Comparison of ENCODE assay signal across 8 mouse cellular contexts in the genomic region with DNA sequence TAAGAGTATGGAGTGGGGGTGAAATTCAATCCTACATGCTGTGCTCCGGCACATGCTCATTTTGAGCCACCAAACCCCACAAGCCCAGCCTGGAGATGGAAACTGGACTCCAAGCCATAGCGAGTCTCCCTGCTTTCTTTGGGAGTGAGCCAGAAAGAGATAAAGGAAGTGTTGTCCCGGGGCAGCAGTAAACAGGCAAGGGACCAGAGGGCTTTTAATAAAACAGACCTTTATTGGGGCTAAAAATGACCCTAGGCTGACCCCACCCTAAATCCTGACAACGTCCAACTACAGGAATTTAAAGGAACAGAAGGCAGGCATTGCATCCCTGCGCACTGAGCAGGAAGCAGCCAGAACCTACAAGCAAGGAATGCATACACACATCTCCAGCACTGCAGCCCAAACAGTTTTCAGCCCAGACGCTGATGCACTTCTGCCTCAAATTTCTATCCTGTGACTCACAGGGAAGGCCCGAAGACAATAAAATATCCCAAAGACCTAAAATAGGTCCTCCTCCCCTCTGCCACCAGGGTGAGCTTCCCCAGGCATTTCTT.
A peak's percentile ranks its signal among the peaks of the same experiment; 100 is the strongest.
DNase-seq lines count a peak whose midpoint lies in the region; ATAC-seq lines count a peak whose summit lies in the region.

No protein-coding gene starts in this region.

- H3K9ac ChIP-seq in intestine, embryonic 14.5 days (ENCODE audit: low read length): no peak overlapping the region
- H3K9ac ChIP-seq in stomach, embryonic 16.5 days (ENCODE audit: low read length): no peak overlapping the region

- peak; percentile 3 for DNase-seq in adrenal gland, adult 2 months
- DNase-seq in adrenal gland, postnatal 10 days: no peak
- peak; percentile 19 for DNase-seq in right cerebral cortex, adult 18-20 months
- DNase-seq in right cerebral cortex, postnatal 14 days: no peak
- DNase-seq in intestine, embryonic 14.5 days (ENCODE audit: low spot score): no peak
- DNase-seq in layer of hippocampus, adult 11-12 months (ENCODE audit: low spot score): no peak
- DNase-seq in thymus, postnatal 10 days (ENCODE audit: low spot score in 2 of 2): no peak

- WGBS in intestine, embryonic 14.5 days: 5% methylated on average over 7 of the region's 7 CpGs
- WGBS in stomach, embryonic 16.5 days: 22% methylated on average over 7 of the region's 7 CpGs

- no peaks in the 10 kb centered on the region for H3K36me3 ChIP-seq in intestine, embryonic 14.5 days (ENCODE audit: control insufficient read depth, insufficient read depth, low read length)
- no peaks in the 10 kb centered on the region for H3K36me3 ChIP-seq in stomach, embryonic 16.5 days (ENCODE audit: control insufficient read depth, insufficient read depth, low read length)

- no peak overlapping the region for H3K4me3 ChIP-seq in intestine, embryonic 14.5 days (ENCODE audit: low read depth, low read length)
- H3K4me3 ChIP-seq in stomach, embryonic 16.5 days (replicated peaks; ENCODE audit: low read length): no peak overlapping the region

- H3K9me3 ChIP-seq in intestine, embryonic 14.5 days (ENCODE audit: control insufficient read depth, low read length): no peaks in the 10 kb centered on the region
- H3K9me3 ChIP-seq in stomach, embryonic 16.5 days (replicated peaks; ENCODE audit: control insufficient read depth, low read length): no peaks in the 10 kb centered on the region

- ATAC-seq in intestine, embryonic 14.5 days (replicated peaks; ENCODE audit: low FRiP score, low TSS enrichment, low read depth): 0 out of 2 replicates have a peak, but pooled peaks have one; percentile 47
- peak; percentile 47; the same call in 1 of the 2 replicates for ATAC-seq in stomach, embryonic 16.5 days (ENCODE audit: insufficient read depth, low FRiP score)

- H3K27ac ChIP-seq in intestine, embryonic 14.5 days (ENCODE audit: low read depth): 0 out of 2 replicates have a peak overlapping the region, but pooled peaks have one; percentile 0
- no peak overlapping the region for H3K27ac ChIP-seq in stomach, embryonic 16.5 days (ENCODE audit: low read length)

- H3K27me3 ChIP-seq in intestine, embryonic 14.5 days (replicated peaks; ENCODE audit: control insufficient read depth, insufficient read depth, low read length): no peaks in the 10 kb centered on the region
- no peaks in the 10 kb centered on the region for H3K27me3 ChIP-seq in stomach, embryonic 16.5 days (ENCODE audit: control insufficient read depth, insufficient read depth, low read length)

- H3K4me1 ChIP-seq in intestine, embryonic 14.5 days (replicated peaks; ENCODE audit: control insufficient read depth, insufficient read depth, low read length): peaks cover 11% of the 10 kb centered on the region; the same call in 1 of the 2 replicates
- no peaks in the 10 kb centered on the region for H3K4me1 ChIP-seq in stomach, embryonic 16.5 days (ENCODE audit: control insufficient read depth, insufficient read depth, low read length)

- H3K4me2 ChIP-seq in intestine, embryonic 14.5 days (ENCODE audit: low read length): peak overlapping the region; percentile 23; the same call in 1 of the 2 replicates
- H3K4me2 ChIP-seq in stomach, embryonic 16.5 days (ENCODE audit: low read depth, low read length): peak overlapping the region; percentile 19; the same call in 1 of the 2 replicates

Comparison
In these comparisons a context has a peak if more than half of its experiments do, and no peak if none do; other contexts are left out.
1. DNase-seq: peak in adrenal gland, adult 2 months (single experiment) and right cerebral cortex, adult 18-20 months (single experiment); none in adrenal gland, postnatal 10 days (single experiment), right cerebral cortex, postnatal 14 days (single experiment), intestine, embryonic 14.5 days (single experiment), layer of hippocampus, adult 11-12 months (single experiment) and thymus, postnatal 10 days (0 of 2).